Mouse (Mus musculus) limb, embryonic 14.5 days (tissue): ENCODE results near the gene Coq2. TPM values are rescaled to one million over a fixed set of nuclear protein-coding genes. Genes with fewer than 3 reads are reported as not detected.
A peak's percentile ranks its signal among the peaks of the same experiment; 100 is the strongest.

Experiments used
- ATAC-seq: fragments of 200-750 bp; cut with Nextera tagmentation; 2 replicates; pipeline ENCODE4 v1.8.0; 2017; ENCODE audit warnings: low read depth, moderate number of reproducible peaks, moderate TSS enrichment; ENCODE audit not compliant: low FRiP score
- DNase-seq: peaks from one replicate; pipeline ENCODE4 v3.0.0-alpha.2; 2015; ENCODE audit warnings: low spot score
- H3K27ac ChIP-seq: fragments of 300-500 bp; sonication (generic); replicated peaks from 2 replicates; pipeline ENCODE4 v1.5.1; 2014; ENCODE audit warnings: low read depth, mild to moderate bottlenecking, low read length, moderate library complexity, mixed read lengths
- H3K27me3 ChIP-seq: fragments of 300-500 bp; sonication (generic); 2 replicates; pipeline ENCODE4 v1.6.1; 2014; ENCODE audit warnings: low read length, mixed read lengths; ENCODE audit not compliant: control insufficient read depth, insufficient read depth
- H3K36me3 ChIP-seq: fragments of 300-500 bp; sonication (generic); 2 replicates; pipeline ENCODE4 v1.6.1; 2014; ENCODE audit warnings: mild to moderate bottlenecking, low read length, moderate library complexity, mixed read lengths; ENCODE audit not compliant: control insufficient read depth, insufficient read depth
- H3K4me1 ChIP-seq: fragments of 300-500 bp; sonication (generic); 2 replicates; pipeline ENCODE4 v1.6.1; 2014; ENCODE audit warnings: antibody characterized with exemption, low read length, mixed read lengths; ENCODE audit not compliant: control insufficient read depth, insufficient read depth
- H3K4me2 ChIP-seq: fragments of 300-500 bp; sonication (generic); replicated peaks from 2 replicates; pipeline ENCODE4 v1.6.1; 2014; ENCODE audit warnings: low read depth, mild to moderate bottlenecking, low read length, moderate library complexity; ENCODE audit not compliant: severe bottlenecking
- H3K4me3 ChIP-seq: fragments of 300-500 bp; sonication (generic); replicated peaks from 2 replicates; pipeline ENCODE4 v1.5.1; 2014; ENCODE audit warnings: low read length
- H3K9ac ChIP-seq: fragments of 300-500 bp; sonication (generic); 2 replicates; pipeline ENCODE4 v1.6.1; 2014; ENCODE audit warnings: mild to moderate bottlenecking, low read depth, low read length, moderate library complexity; ENCODE audit not compliant: severe bottlenecking
- H3K9me3 ChIP-seq: fragments of 300-500 bp; sonication (generic); 2 replicates; pipeline ENCODE4 v1.6.1; 2016; ENCODE audit warnings: low read length; ENCODE audit not compliant: control insufficient read depth
- POLR2A ChIP-seq: fragments of 200-500 bp; IDR thresholded peaks from 2 replicates; pipeline ENCODE4 v1.8.0; 2012; ENCODE audit warnings: inconsistent platforms, mild to moderate bottlenecking, moderate library complexity, borderline replicate concordance; ENCODE audit not compliant: insufficient read depth, insufficient read length; ENCODE audit errors: extremely low read depth
- WGBS: fragments of 180-500 bp; shearing (Covaris S2); extraction: QIAGEN DNeasy Blood & Tissue Kit; methylation state at CpG from one replicate; pipeline ENCODE4 v1.1.7; 2014; 5-methylcytosine and 5-hydroxymethylcytosine counted together
- polyA plus RNA-seq, 2 experiments: library from polyadenylated mRNA; depleted of rRNA in 1 of 2; stranded (reverse) in 1 of 2; unstranded in 1 of 2; fragments of >200 nt; fragmentation: Nextera tagmentation in 1 of 2; extraction: Ambion mirVana in 1 of 2; gene quantifications; 2 replicates each; pipeline versions ENCODE4 v1.2.1 to v1.2.3; 2012 to 2014

Coq2 gene
- polyA plus RNA-seq, 2 experiments, result 56.2 to 91.2 TPM

DNA sequence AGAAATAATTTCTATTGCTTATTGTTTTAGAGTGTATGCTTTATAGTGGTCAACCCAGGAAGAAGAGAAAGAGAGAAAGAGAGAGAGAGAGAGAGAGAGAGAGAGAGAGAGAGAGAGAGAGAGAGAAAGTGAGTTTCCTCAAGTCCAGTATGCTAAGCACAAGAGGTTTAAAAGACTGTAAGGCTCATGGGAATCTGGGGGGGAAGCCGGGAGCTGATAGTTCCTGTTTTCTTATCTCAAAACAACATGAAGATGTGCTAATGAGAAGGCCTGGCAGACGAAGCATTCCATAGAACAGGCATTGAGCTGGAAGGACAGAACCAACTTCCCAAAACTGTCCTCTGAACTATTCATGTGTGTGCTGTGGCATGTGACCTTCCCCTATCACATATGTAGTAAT is 22.9 kb upstream of the Coq2 start:
- H3K9me3 ChIP-seq, result no peaks in the 10 kb centered on the region
- 79% methylated on average over 2 of the region's 2 CpGs for WGBS
- TF ChIP-seq POLR2A, result no peak
- no peak overlapping the region for H3K9ac ChIP-seq
- no peak overlapping the region for H3K4me3 ChIP-seq
- no peaks in the 10 kb centered on the region for H3K36me3 ChIP-seq
- DNase-seq (no peak), ATAC-seq (no peak)
- H3K4me2 ChIP-seq, result no peak overlapping the region
- no peaks in the 10 kb centered on the region for H3K27me3 ChIP-seq
- no peaks in the 10 kb centered on the region for H3K4me1 ChIP-seq
- H3K27ac ChIP-seq, result no peak overlapping the region

- Histone ChIP-seq H3K27ac (no peak overlapping the region), H3K4me1 (no peaks in the 10 kb centered on the region), H3K27me3 (no peaks in the 10 kb centered on the region), H3K4me3 (no peak overlapping the region), H3K36me3 (no peaks in the 10 kb centered on the region), H3K9me3 (no peaks in the 10 kb centered on the region), H3K4me2 (no peak overlapping the region), H3K9ac (no peak overlapping the region)
- TF ChIP-seq POLR2A, result no peak
- 74% methylated on average over 2 of the region's 2 CpGs for WGBS
- DNase-seq, result no peak
- ATAC-seq, result no peak
These were observed 22.5 kb upstream of the Coq2 start for GRCm38 (mm10) chr5:100697398-100697797.

- Histone ChIP-seq H3K4me2 (no peak overlapping the region), H3K4me3 (no peak overlapping the region), H3K27ac (no peak overlapping the region), H3K36me3 (no peaks in the 10 kb centered on the region), H3K27me3 (no peaks in the 10 kb centered on the region), H3K9ac (no peak overlapping the region), H3K9me3 (no peaks in the 10 kb centered on the region), H3K4me1 (no peaks in the 10 kb centered on the region)
- ATAC-seq, result no peak
- DNase-seq, result no peak
- WGBS, result 58% methylated on average over 4 of the region's 4 CpGs
- TF ChIP-seq POLR2A, result no peak
These were observed 10.7 kb upstream of the Coq2 start for GRCm38 (mm10) chr5:100685631-100686030.

GRCm38 (mm10) chr5:100680542-100680933 is 5.6 kb upstream of the Coq2 start:
- no peaks in the 10 kb centered on the region for H3K4me1 ChIP-seq
- 72% methylated on average over 6 of the region's 6 CpGs for WGBS
- H3K27me3 ChIP-seq, result no peaks in the 10 kb centered on the region
- no peak overlapping the region for H3K4me2 ChIP-seq
- no peak overlapping the region for H3K4me3 ChIP-seq
- TF ChIP-seq POLR2A, result no peak
- no peaks in the 10 kb centered on the region for H3K36me3 ChIP-seq
- no peak overlapping the region for H3K9ac ChIP-seq
- no peak overlapping the region for H3K27ac ChIP-seq
- DNase-seq, result no peak
- H3K9me3 ChIP-seq, result no peaks in the 10 kb centered on the region
- no peak for ATAC-seq

GRCm38 (mm10) chr5:100679911-100680541 is 5.1 kb upstream of the Coq2 start:
- H3K4me2 ChIP-seq, result no peak overlapping the region
- H3K27ac ChIP-seq, result no peak overlapping the region
- ATAC-seq, result no peak
- no peak overlapping the region for H3K9ac ChIP-seq
- WGBS, result 70% methylated on average over 18 of the region's 18 CpGs
- no peaks in the 10 kb centered on the region for H3K27me3 ChIP-seq
- no peaks in the 10 kb centered on the region for H3K36me3 ChIP-seq
- H3K4me3 ChIP-seq, result no peak overlapping the region
- DNase-seq, result no peak
- no peaks in the 10 kb centered on the region for H3K4me1 ChIP-seq
- H3K9me3 ChIP-seq, result no peaks in the 10 kb centered on the region
- TF ChIP-seq POLR2A, result no peak

- WGBS, result under 1% methylated on average over 48 of the region's 71 CpGs
- Histone ChIP-seq H3K4me2 (peak overlapping the region; percentile 82), H3K27ac (peak overlapping the region; percentile 43; the same call in 1 of the 2 replicates), H3K4me1 (peaks cover 9% of the 10 kb centered on the region), H3K27me3 (no peaks in the 10 kb centered on the region), H3K4me3 (peak overlapping the region; percentile 74), H3K36me3 (no peaks in the 10 kb centered on the region), H3K9me3 (no peaks in the 10 kb centered on the region), H3K9ac (peak overlapping the region; percentile 85)
- DNase-seq, result peak; percentile 87
- peak; percentile 95 for ATAC-seq
- TF ChIP-seq POLR2A, result peak; percentile 85; the same call in 1 of the 2 replicates
These were observed 1.0 kb downstream of the Coq2 start for GRCm38 (mm10) chr5:100673745-100674486.
